Mouse (Mus musculus) liver, embryonic 14.5 days (tissue): ENCODE results near the gene Gadd45gip1.
A peak's percentile ranks its signal among the peaks of the same experiment; 100 is the strongest.

Source experiments
- CTCF ChIP-seq: IDR thresholded peaks from 2 replicates; pipeline ENCODE4 v1.5.1; 2016; ENCODE audit warnings: antibody characterized with exemption, low read depth, control low read depth
- EP300 ChIP-seq: IDR thresholded peaks from 2 replicates; pipeline ENCODE4 v1.6.1; 2016; ENCODE audit warnings: antibody characterized with exemption, low read depth

DNA sequence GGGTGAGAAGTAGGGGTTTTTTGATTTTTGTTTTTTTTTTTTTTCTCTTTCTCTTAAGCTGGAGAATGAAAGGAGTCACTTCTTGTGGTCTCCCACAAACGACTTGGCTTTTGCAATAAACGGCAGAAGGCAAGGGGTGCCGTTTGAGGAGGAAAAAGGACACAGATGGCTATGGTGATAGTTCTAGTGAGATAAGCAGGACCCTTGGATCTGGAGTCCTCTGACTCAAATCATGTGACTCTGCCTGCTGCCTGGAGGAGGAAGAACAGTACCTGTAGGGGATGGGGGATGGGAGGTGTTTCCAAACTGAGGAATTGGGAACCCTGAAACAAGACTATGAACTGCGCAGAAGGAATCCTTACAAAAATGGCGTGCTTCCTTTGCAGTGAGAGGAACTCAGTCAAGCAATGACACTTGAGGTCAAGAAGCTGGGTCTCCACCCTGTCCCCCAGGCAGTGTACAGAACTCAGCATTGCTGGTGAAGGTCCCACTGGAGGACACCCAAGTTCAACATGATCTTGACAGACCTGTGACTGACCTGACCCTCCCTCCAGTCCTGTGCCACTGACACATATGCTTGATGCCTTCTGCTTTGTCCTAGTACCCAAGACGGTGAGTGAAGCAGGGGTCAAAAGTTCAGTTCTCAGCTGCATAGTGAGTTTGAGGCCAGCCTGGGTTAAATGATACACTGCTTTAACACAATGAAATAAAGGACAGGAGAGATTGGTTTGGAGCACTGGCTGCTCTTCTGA, 16.5 kb downstream of the Gadd45gip1 start:
- TF ChIP-seq CTCF, result no peak
- peak; percentile 66 for TF ChIP-seq EP300
